Mouse (Mus musculus): Measurements from ENCODE around the gene Bid.

DNA sequence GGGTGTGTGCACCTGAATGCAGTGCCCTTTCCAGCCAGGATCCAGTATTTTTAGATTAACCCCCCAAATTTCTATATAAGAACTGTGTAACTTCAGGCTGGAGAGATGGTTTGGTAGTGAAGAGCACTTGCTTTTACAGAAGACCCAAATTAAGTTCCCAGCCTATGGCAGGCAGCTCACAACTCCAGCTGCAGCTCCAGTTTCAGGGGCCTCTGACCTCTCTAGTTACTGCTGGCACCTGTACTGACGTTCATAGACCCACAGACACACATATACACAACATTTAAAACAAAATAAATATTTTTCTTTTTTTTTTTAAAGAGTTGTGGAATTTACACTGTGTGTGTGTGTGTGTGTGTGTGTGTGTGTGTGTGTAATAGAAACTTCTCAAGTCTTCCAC, 12.8 kb upstream of the Bid start:
- TF ChIP-seq CTCF (IDR thresholded peaks at IDR 0.05; ENCODE audit: insufficient read depth, low read length) = no peak
- TF ChIP-seq POLR2A (IDR thresholded peaks at IDR 0.05; ENCODE audit: borderline replicate concordance, extremely low read depth, low read depth, low read length) = no peak
